Mouse (Mus musculus) liver, embryonic 11.5 days (tissue): ENCODE data around the gene Serpine1. TPM values are rescaled to one million over a fixed set of nuclear protein-coding genes. Genes with fewer than 3 reads are reported as not detected.
"Not testable (repeated sequence)": the region's sequence is repeated elsewhere in the genome, so short reads cannot be mapped to it uniquely, and the experiment has no call there.

ENCODE experiments used
- ATAC-seq: fragments of 200-750 bp; cut with Nextera tagmentation; replicated peaks from 2 replicates; pipeline ENCODE4 v1.8.0; 2017; ENCODE audit warnings: moderate number of reproducible peaks, mild to moderate bottlenecking, moderate TSS enrichment, moderate library complexity; ENCODE audit not compliant: low FRiP score
- DNase-seq: peaks from one replicate; pipeline ENCODE4 v3.0.0-alpha.2; 2017; ENCODE audit warnings: low spot score
- H3K27ac ChIP-seq: fragments of 300-500 bp; sonication (generic); 2 replicates; pipeline ENCODE4 v1.5.1; 2014; ENCODE audit warnings: mild to moderate bottlenecking, low read depth, low read length, control low read depth
- H3K27me3 ChIP-seq: fragments of 300-500 bp; sonication (generic); replicated peaks from 2 replicates; pipeline ENCODE4 v1.6.1; 2014; ENCODE audit warnings: low read length, mixed read lengths; ENCODE audit not compliant: control insufficient read depth, insufficient read depth
- H3K36me3 ChIP-seq: fragments of 300-500 bp; sonication (generic); 2 replicates; pipeline ENCODE4 v1.6.1; 2014; ENCODE audit warnings: mild to moderate bottlenecking, low read length, moderate library complexity, mixed read lengths; ENCODE audit not compliant: control insufficient read depth, insufficient read depth
- H3K4me1 ChIP-seq: fragments of 300-500 bp; sonication (generic); replicated peaks from 2 replicates; pipeline ENCODE4 v1.6.1; 2014; ENCODE audit warnings: low read length, mixed read lengths; ENCODE audit not compliant: control insufficient read depth, insufficient read depth
- H3K4me2 ChIP-seq: fragments of 300-500 bp; sonication (generic); 2 replicates; pipeline ENCODE4 v1.6.1; 2014; ENCODE audit warnings: mild to moderate bottlenecking, control low read depth, moderate library complexity
- H3K4me3 ChIP-seq: fragments of 300-500 bp; sonication (generic); 2 replicates; pipeline ENCODE4 v1.5.1; 2014; ENCODE audit warnings: low read depth, low read length, control low read depth
- H3K9ac ChIP-seq: fragments of 300-500 bp; sonication (generic); 2 replicates; pipeline ENCODE4 v1.6.1; 2014; ENCODE audit warnings: low read depth, low read length, control low read depth
- H3K9me3 ChIP-seq: fragments of 300-500 bp; sonication (generic); 2 replicates; pipeline ENCODE4 v1.6.1; 2016; ENCODE audit warnings: low read length, inconsistent platforms, mixed read lengths; ENCODE audit not compliant: control insufficient read depth
- WGBS: fragments of 180-500 bp; shearing (Covaris S2); extraction: QIAGEN DNeasy Blood & Tissue Kit; methylation state at CpG from one replicate; pipeline ENCODE4 v1.1.7; 2014; 5-methylcytosine and 5-hydroxymethylcytosine counted together
- polyA plus RNA-seq: library from polyadenylated mRNA; unstranded; fragments of >200 nt; fragmentation: Nextera tagmentation; extraction: Ambion mirVana; gene quantifications from 2 replicates; pipeline ENCODE4 v1.2.1, GENCODE M21; 2014

The Serpine1 gene
- polyA plus RNA-seq = 0.09 and 0.15 TPM in 2 replicates

- Histone ChIP-seq H3K27ac (no peak within 1 kb of the TSS), H3K9me3 (no peaks in the 10 kb centered on the region), H3K4me2 (peak within 1 kb of the TSS; percentile 55), H3K36me3 (no peaks in the 10 kb centered on the region), H3K27me3 (no peaks in the 10 kb centered on the region), H3K4me1 (peaks cover 23% of the 10 kb centered on the region), H3K9ac (no peak within 1 kb of the TSS), H3K4me3 (peak within 1 kb of the TSS; percentile 29)
- WGBS = 25% methylated on average over 23 of the region's 23 CpGs
- ATAC-seq = peak; percentile 78
- DNase-seq = peak; percentile 69
Observed at GRCm38 (mm10) chr5:137072079-137072960, at the start of gene Serpine1. Serpine1 (minus strand) TSS chr5:137072268.

- no peaks in the 10 kb centered on the region for H3K9me3 ChIP-seq
- no peak overlapping the region for H3K9ac ChIP-seq
- H3K27ac ChIP-seq = no peak overlapping the region
- ATAC-seq = no peak
- peaks cover 8% of the 10 kb centered on the region for H3K4me1 ChIP-seq
- WGBS = 77% methylated on average over 4 of the region's 4 CpGs
- H3K36me3 ChIP-seq = no peaks in the 10 kb centered on the region
- H3K4me3 ChIP-seq = no peak overlapping the region
- no peak for DNase-seq
- H3K27me3 ChIP-seq = no peaks in the 10 kb centered on the region
- no peak overlapping the region for H3K4me2 ChIP-seq
Observed at GRCm38 (mm10) chr5:137121280-137121679, 49.2 kb upstream of the Serpine1 start.

- peaks cover 17% of the 10 kb centered on the region for H3K4me1 ChIP-seq
- no peak overlapping the region for H3K4me2 ChIP-seq
- H3K9me3 ChIP-seq = peaks cover 12% of the 10 kb centered on the region
- H3K9ac ChIP-seq = no peak overlapping the region
- H3K4me3 ChIP-seq = no peak overlapping the region
- H3K36me3 ChIP-seq = peaks cover 10% of the 10 kb centered on the region
- DNase-seq = no peak
- WGBS = 81% methylated on average over 4 of the region's 4 CpGs
- H3K27ac ChIP-seq = no peak overlapping the region
- no peaks in the 10 kb centered on the region for H3K27me3 ChIP-seq
- ATAC-seq = no peak
Observed at GRCm38 (mm10) chr5:137118878-137119277, 46.8 kb upstream of the Serpine1 start.

GRCm38 (mm10) chr5:137117994-137118393 lies 45.9 kb upstream of the Serpine1 start:
- DNase-seq, ATAC-seq, H3K4me2 ChIP-seq, H3K27ac ChIP-seq, H3K9ac ChIP-seq, H3K4me3 ChIP-seq, H3K27me3 ChIP-seq: not testable (repeated sequence)
- WGBS = 89% methylated on average over 3 of the region's 3 CpGs
- peaks cover 19% of the 10 kb centered on the region for H3K36me3 ChIP-seq
- peaks cover 12% of the 10 kb centered on the region for H3K4me1 ChIP-seq
- H3K9me3 ChIP-seq = peaks cover 21% of the 10 kb centered on the region

GRCm38 (mm10) chr5:137116987-137117386 lies 44.9 kb upstream of the Serpine1 start:
- Histone ChIP-seq H3K36me3 (peaks cover 25% of the 10 kb centered on the region), H3K9me3 (peaks cover 28% of the 10 kb centered on the region), H3K4me2 (peak overlapping the region; percentile 94; the same call in 1 of the 2 replicates), H3K9ac (no peak overlapping the region), H3K27me3 (no peaks in the 10 kb centered on the region), H3K27ac (peak overlapping the region; percentile 93), H3K4me3 (no peak overlapping the region), H3K4me1 (peaks cover 9% of the 10 kb centered on the region)
- no peak for DNase-seq
- no peak for ATAC-seq
- WGBS = 64% methylated on average over 2 of the region's 2 CpGs

- peaks cover 31% of the 10 kb centered on the region for H3K9me3 ChIP-seq
Observed at GRCm38 (mm10) chr5:137115866-137116847, 44.1 kb upstream of the Serpine1 start, which contains the start of gene Trim56. Trim56 (minus strand) TSS chr5:137116209.

GRCm38 (mm10) chr5:137114891-137115561 lies 43.0 kb upstream of the Serpine1 start:
- no peak for ATAC-seq

More at GRCm38 (mm10) chr5:137115866-137116847, 44.1 kb upstream of the Serpine1 start, which contains the start of gene Trim56:
- H3K27me3 ChIP-seq = no peaks in the 10 kb centered on the region
- H3K27ac ChIP-seq = peak within 1 kb of the TSS; percentile 93
- peak within 1 kb of the TSS; percentile 94 for H3K4me2 ChIP-seq
- H3K9ac ChIP-seq = peak within 1 kb of the TSS; percentile 87
- WGBS = 4% methylated on average over 29 of the region's 29 CpGs
- DNase-seq (peak; percentile 84), ATAC-seq (peak; percentile 91)
- peak within 1 kb of the TSS; percentile 77 for H3K4me3 ChIP-seq
- H3K4me1 ChIP-seq = peaks cover 9% of the 10 kb centered on the region
- H3K36me3 ChIP-seq = peaks cover 25% of the 10 kb centered on the region

More at GRCm38 (mm10) chr5:137114891-137115561, 43.0 kb upstream of the Serpine1 start:
- Histone ChIP-seq H3K4me2 (peak overlapping the region; percentile 94), H3K4me1 (peaks cover 9% of the 10 kb centered on the region), H3K27me3 (no peaks in the 10 kb centered on the region), H3K9ac (peak overlapping the region; percentile 87), H3K4me3 (peak overlapping the region; percentile 77), H3K36me3 (peaks cover 25% of the 10 kb centered on the region), H3K27ac (peak overlapping the region; percentile 93), H3K9me3 (peaks cover 36% of the 10 kb centered on the region)
- 59% methylated on average over 9 of the region's 9 CpGs for WGBS
- no peak for DNase-seq
